Mouse (Mus musculus): Measurements from ENCODE around the gene Sgk1.

GRCm38 (mm10) chr10:21884534-21884933, 2.5 kb downstream of the Sgk1 start:
- TF ChIP-seq POLR2A (IDR thresholded peaks at IDR 0.05; ENCODE audit: insufficient read length, low read depth) (no peak), MYOD1 (IDR thresholded peaks at IDR 0.05; ENCODE audit: control insufficient read depth in 1 of 3, insufficient read length in 2 of 3, low read depth in 2 of 3) (no peak), CEBPB (IDR thresholded peaks at IDR 0.05; ENCODE audit: insufficient read depth, poor library complexity, severe bottlenecking) (no peak), E2F4 (IDR thresholded peaks at IDR 0.05; ENCODE audit: insufficient read depth) (no peak), POLR2AphosphoS2 (IDR thresholded peaks at IDR 0.05; ENCODE audit: insufficient read length, low read depth) (no peak), REST (IDR thresholded peaks at IDR 0.05; ENCODE audit: insufficient read depth, insufficient read length) (no peak), TCF12 (IDR thresholded peaks at IDR 0.05; ENCODE audit: insufficient read depth, poor library complexity, severe bottlenecking) (no peak), USF1 (IDR thresholded peaks at IDR 0.05; ENCODE audit: low read depth) (no peak), MYOG (IDR thresholded peaks at IDR 0.05; ENCODE audit: control insufficient read depth in 1 of 3, insufficient read depth in 1 of 3, insufficient read length in 2 of 3, low read depth in 2 of 3) (no peak)

Data from myocyte (in vitro differentiated cells).